20 mouse cellular contexts compared by ENCODE assay signal in genomic region chr15:63717812-63718211, GRCm38 (mm10).
"Had no signal": no experiment of that assay in that cellular context is flagged by ENCODE, and none has a peak within 500 bp of the region (broad histone marks: within the 10 kb centered on the region; RNA-seq: fewer than 3 reads in every experiment).

No protein-coding gene starts in this region.

- ATAC-seq: liver, postnatal 0 days; lung, postnatal 0 days; midbrain, embryonic 15.5 days had no signal

- H3K27ac ChIP-seq: liver, embryonic 15.5 days; lung, embryonic 15.5 days; macrophage; midbrain, embryonic 10.5 days; midbrain, embryonic 12.5 days; midbrain, embryonic 15.5 days; neural tube, embryonic 12.5 days had no signal

- H3K9ac ChIP-seq: liver, embryonic 15.5 days; liver, postnatal 0 days; lung, embryonic 15.5 days; midbrain, embryonic 12.5 days; midbrain, embryonic 15.5 days; neural tube, embryonic 12.5 days had no signal

- H3K4me1 ChIP-seq: midbrain, embryonic 10.5 days; midbrain, embryonic 12.5 days; midbrain, embryonic 15.5 days; neural tube, embryonic 12.5 days had no signal

- H3K9me3 ChIP-seq: liver, embryonic 15.5 days; lung, embryonic 15.5 days; midbrain, embryonic 10.5 days; midbrain, embryonic 12.5 days; midbrain, embryonic 15.5 days; neural tube, embryonic 12.5 days had no signal

- H3K27me3 ChIP-seq: liver, embryonic 15.5 days; lung, embryonic 15.5 days; midbrain, embryonic 12.5 days; midbrain, embryonic 15.5 days; neural tube, embryonic 12.5 days had no signal

- H3K36me3 ChIP-seq: liver, embryonic 15.5 days; lung, embryonic 15.5 days; midbrain, embryonic 10.5 days; midbrain, embryonic 12.5 days; midbrain, embryonic 15.5 days; neural tube, embryonic 12.5 days had no signal

- H3K4me3 ChIP-seq: liver, embryonic 15.5 days; lung, embryonic 15.5 days; midbrain, embryonic 10.5 days; midbrain, embryonic 12.5 days; midbrain, embryonic 15.5 days; neural tube, embryonic 12.5 days had no signal

- DNase-seq: liver, postnatal 0 days; lung, adult 2 months; lung, postnatal 14 days; lung, postnatal 36 days; retina, postnatal 1 day; right cerebral cortex, adult 18-20 months; right cerebral cortex, postnatal 25 days; right cerebral cortex, postnatal 4 days; spleen, adult 18-20 months; thymus, adult 18-20 months; thymus, postnatal 14 days; thymus, postnatal 36 days had no signal

- H3K4me2 ChIP-seq: liver, embryonic 15.5 days; lung, embryonic 15.5 days; midbrain, embryonic 12.5 days; midbrain, embryonic 15.5 days; neural tube, embryonic 12.5 days had no signal
